Mouse (Mus musculus): ENCODE results near the gene Ccl20. TPM values are rescaled to one million over a fixed set of nuclear protein-coding genes. Genes with fewer than 3 reads are reported as not detected.

The Ccl20 gene
- polyA plus RNA-seq, 1 experiment from 2014 or later = not detected

DNA sequence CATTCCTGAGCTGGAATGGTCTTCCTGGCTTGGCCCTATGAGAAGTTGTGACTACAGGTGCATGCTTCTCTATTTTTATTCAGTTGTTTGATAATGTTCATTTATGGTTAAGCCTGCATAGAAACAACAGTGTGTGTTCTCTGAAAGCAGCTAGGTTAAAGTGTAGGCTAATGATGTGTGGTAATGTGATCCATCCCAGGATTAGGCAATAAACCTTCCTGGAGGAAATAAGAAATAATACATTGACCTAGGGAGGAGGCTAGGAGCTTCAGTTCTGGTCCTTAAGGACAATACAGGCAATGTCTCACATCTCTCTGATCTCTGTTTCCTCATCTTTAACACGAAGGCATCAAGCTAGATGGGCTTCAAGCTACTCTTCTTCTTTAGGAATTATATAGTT is 11.1 kb upstream of the Ccl20 start:
- WGBS (ENCODE audit: insufficient replicate concordance) = 26% methylated on average over 1 of the region's 1 CpGs
- no peaks in the 10 kb centered on the region for H3K9me3 ChIP-seq (replicated peaks)
- no peak overlapping the region for H3K4me2 ChIP-seq
- no peak overlapping the region for H3K27ac ChIP-seq (replicated peaks)
- H3K4me1 ChIP-seq (replicated peaks) = no peaks in the 10 kb centered on the region
- no peak for ATAC-seq (ENCODE audit: insufficient read depth)
- H3K36me3 ChIP-seq (replicated peaks) = no peaks in the 10 kb centered on the region
- no peak overlapping the region for H3K4me3 ChIP-seq (replicated peaks)
- H3K9ac ChIP-seq = no peak overlapping the region
- H3K27me3 ChIP-seq = no peaks in the 10 kb centered on the region

GRCm38 (mm10) chr1:83107410-83107978 is 9.1 kb upstream of the Ccl20 start:
- ATAC-seq (ENCODE audit: insufficient read depth) = no peak
- Histone ChIP-seq H3K4me3 (replicated peaks) (no peak overlapping the region), H3K9ac (no peak overlapping the region), H3K27me3 (no peaks in the 10 kb centered on the region), H3K27ac (replicated peaks) (no peak overlapping the region), H3K9me3 (replicated peaks) (no peaks in the 10 kb centered on the region), H3K4me2 (no peak overlapping the region), H3K4me1 (replicated peaks) (no peaks in the 10 kb centered on the region), H3K36me3 (replicated peaks) (no peaks in the 10 kb centered on the region)
- WGBS (ENCODE audit: insufficient replicate concordance) = 57% methylated on average over 5 of the region's 5 CpGs

- Histone ChIP-seq H3K4me3 (replicated peaks) (no peak overlapping the region), H3K27me3 (no peaks in the 10 kb centered on the region), H3K27ac (replicated peaks) (no peak overlapping the region), H3K9ac (no peak overlapping the region), H3K36me3 (replicated peaks) (no peaks in the 10 kb centered on the region), H3K9me3 (replicated peaks) (no peaks in the 10 kb centered on the region), H3K4me2 (no peak overlapping the region), H3K4me1 (replicated peaks) (no peaks in the 10 kb centered on the region)
- no peak for ATAC-seq (ENCODE audit: insufficient read depth)
These were observed 5.6 kb upstream of the Ccl20 start for GRCm38 (mm10) chr1:83110992-83111391.

GRCm38 (mm10) chr1:83111726-83112125 is 4.8 kb upstream of the Ccl20 start:
- Histone ChIP-seq H3K4me3 (replicated peaks) (no peak overlapping the region), H3K27me3 (no peaks in the 10 kb centered on the region), H3K4me1 (replicated peaks) (no peaks in the 10 kb centered on the region), H3K27ac (replicated peaks) (no peak overlapping the region), H3K9ac (no peak overlapping the region), H3K9me3 (replicated peaks) (no peaks in the 10 kb centered on the region), H3K4me2 (no peak overlapping the region), H3K36me3 (replicated peaks) (no peaks in the 10 kb centered on the region)
- WGBS (ENCODE audit: insufficient replicate concordance) = 41% methylated on average over 5 of the region's 5 CpGs
- no peak for ATAC-seq (ENCODE audit: insufficient read depth)

DNA sequence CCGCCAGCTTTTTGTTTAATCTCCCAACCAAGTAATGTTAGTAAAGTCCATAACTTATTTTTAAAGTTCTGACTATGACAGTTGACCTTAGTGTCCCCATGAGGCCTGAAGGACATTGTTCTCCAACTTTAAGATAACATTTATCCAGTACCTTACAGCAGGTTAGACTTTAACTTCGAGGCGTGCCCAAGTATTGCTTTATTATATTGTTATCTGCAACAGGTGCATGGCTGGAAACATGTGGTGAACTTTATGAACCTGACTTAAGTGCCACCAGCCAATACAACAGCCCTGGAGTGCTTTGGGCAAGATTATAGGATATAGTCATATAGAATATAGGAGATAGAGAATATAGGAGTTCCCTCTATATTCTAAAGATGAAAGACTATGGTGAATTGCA is 651 bp downstream of the Ccl20 start:
- Histone ChIP-seq H3K9me3 (replicated peaks) (no peaks in the 10 kb centered on the region), H3K27me3 (no peaks in the 10 kb centered on the region), H3K4me2 (no peak overlapping the region), H3K9ac (no peak overlapping the region), H3K4me1 (replicated peaks) (no peaks in the 10 kb centered on the region), H3K36me3 (replicated peaks) (no peaks in the 10 kb centered on the region), H3K4me3 (replicated peaks) (no peak overlapping the region), H3K27ac (replicated peaks) (no peak overlapping the region)
- 72% methylated on average over 3 of the region's 3 CpGs for WGBS (ENCODE audit: insufficient replicate concordance)
- ATAC-seq (ENCODE audit: insufficient read depth) = no peak

GRCm38 (mm10) chr1:83117661-83118060 is 1.1 kb downstream of the Ccl20 start:
- WGBS (ENCODE audit: insufficient replicate concordance) = 64% methylated on average over 7 of the region's 7 CpGs
- no peak for ATAC-seq (ENCODE audit: insufficient read depth)
- no peak overlapping the region for H3K9ac ChIP-seq
- H3K9me3 ChIP-seq (replicated peaks) = no peaks in the 10 kb centered on the region
- no peak overlapping the region for H3K4me3 ChIP-seq (replicated peaks)
- H3K4me1 ChIP-seq (replicated peaks) = no peaks in the 10 kb centered on the region
- no peaks in the 10 kb centered on the region for H3K36me3 ChIP-seq (replicated peaks)
- no peak overlapping the region for H3K27ac ChIP-seq (replicated peaks)
- no peaks in the 10 kb centered on the region for H3K27me3 ChIP-seq
- H3K4me2 ChIP-seq = no peak overlapping the region

GRCm38 (mm10) chr1:83119903-83120302 is 3.3 kb downstream of the Ccl20 start:
- no peak for ATAC-seq (ENCODE audit: insufficient read depth)
- Histone ChIP-seq H3K4me1 (replicated peaks) (no peaks in the 10 kb centered on the region), H3K4me2 (no peak overlapping the region), H3K27me3 (no peaks in the 10 kb centered on the region), H3K9me3 (replicated peaks) (no peaks in the 10 kb centered on the region), H3K36me3 (replicated peaks) (no peaks in the 10 kb centered on the region), H3K9ac (no peak overlapping the region), H3K4me3 (replicated peaks) (no peak overlapping the region), H3K27ac (replicated peaks) (no peak overlapping the region)

DNA sequence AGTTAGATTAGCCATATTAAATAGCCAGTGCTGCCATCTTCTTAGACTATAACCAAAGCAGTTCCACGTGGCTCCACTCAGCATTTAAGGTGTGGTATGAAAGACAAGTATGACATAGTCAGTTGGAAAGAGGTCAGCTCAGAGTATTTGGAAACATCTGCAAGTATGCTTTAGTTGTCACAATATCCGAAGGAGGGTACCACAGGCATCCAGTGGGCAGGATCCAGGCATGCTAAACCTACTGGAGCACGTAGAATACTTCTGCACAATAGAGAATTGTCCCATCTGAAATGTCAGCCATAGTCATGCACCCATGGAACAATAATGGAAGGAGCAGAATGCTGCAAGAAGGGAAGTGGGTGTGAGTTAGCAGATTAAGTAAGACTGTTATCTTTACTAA is 3.7 kb downstream of the Ccl20 start:
- Histone ChIP-seq H3K9ac (no peak overlapping the region), H3K4me2 (no peak overlapping the region), H3K4me1 (replicated peaks) (no peaks in the 10 kb centered on the region), H3K36me3 (replicated peaks) (no peaks in the 10 kb centered on the region), H3K27ac (replicated peaks) (no peak overlapping the region), H3K27me3 (no peaks in the 10 kb centered on the region), H3K9me3 (replicated peaks) (no peaks in the 10 kb centered on the region), H3K4me3 (replicated peaks) (no peak overlapping the region)
- ATAC-seq (ENCODE audit: insufficient read depth) = no peak
- 54% methylated on average over 3 of the region's 3 CpGs for WGBS (ENCODE audit: insufficient replicate concordance)

DNA sequence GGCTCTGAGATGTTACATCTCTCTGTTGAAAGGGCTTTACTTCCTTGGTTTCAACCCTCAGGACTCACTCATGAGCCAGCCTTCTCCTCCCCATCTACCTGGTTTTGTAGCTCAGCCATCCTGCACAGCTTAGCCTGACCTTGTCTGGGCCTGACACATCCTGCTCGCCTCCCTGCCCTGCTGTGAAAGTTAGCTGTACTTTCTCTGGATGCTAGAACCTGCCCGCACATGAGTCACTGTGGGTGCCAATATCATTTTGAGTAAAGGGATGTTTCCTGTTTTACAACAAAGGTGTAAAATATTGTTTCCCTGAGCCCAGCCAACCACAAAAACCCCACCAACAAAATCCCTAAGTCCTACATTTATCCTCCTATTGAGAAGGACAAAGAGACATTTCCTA is 6.6 kb downstream of the Ccl20 start:
- H3K27me3 ChIP-seq = no peaks in the 10 kb centered on the region
- no peaks in the 10 kb centered on the region for H3K4me1 ChIP-seq (replicated peaks)
- no peak for ATAC-seq (ENCODE audit: insufficient read depth)
- no peak overlapping the region for H3K9ac ChIP-seq
- no peaks in the 10 kb centered on the region for H3K9me3 ChIP-seq (replicated peaks)
- H3K4me3 ChIP-seq (replicated peaks) = no peak overlapping the region
- H3K27ac ChIP-seq (replicated peaks) = no peak overlapping the region
- H3K36me3 ChIP-seq (replicated peaks) = no peaks in the 10 kb centered on the region
- 55% methylated on average over 2 of the region's 2 CpGs for WGBS (ENCODE audit: insufficient replicate concordance)
- no peak overlapping the region for H3K4me2 ChIP-seq

DNA sequence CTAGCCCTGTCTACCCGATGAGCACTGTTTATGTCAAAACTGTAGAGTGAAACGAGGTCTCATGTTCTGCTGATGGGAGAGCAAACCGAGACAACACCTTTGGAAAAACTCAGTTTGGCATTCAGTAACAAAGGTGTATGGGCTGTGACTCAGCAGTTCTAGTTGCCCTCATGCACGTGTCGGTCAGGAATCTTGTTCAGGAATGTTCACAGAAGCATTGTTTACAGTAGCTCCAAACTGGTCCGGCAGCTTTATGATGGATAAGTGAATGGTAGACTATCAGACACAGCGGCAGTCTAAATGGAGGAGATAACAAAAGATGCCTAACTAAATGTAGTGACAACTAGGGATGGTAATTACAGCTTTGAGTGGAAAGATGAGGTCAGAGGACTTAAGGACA is 19.3 kb downstream of the Ccl20 start:
- H3K27me3 ChIP-seq = no peaks in the 10 kb centered on the region
- H3K4me2 ChIP-seq = no peak overlapping the region
- no peaks in the 10 kb centered on the region for H3K36me3 ChIP-seq (replicated peaks)
- no peak for ATAC-seq (ENCODE audit: insufficient read depth)
- 51% methylated on average over 7 of the region's 7 CpGs for WGBS (ENCODE audit: insufficient replicate concordance)
- H3K9me3 ChIP-seq (replicated peaks) = no peaks in the 10 kb centered on the region
- H3K4me3 ChIP-seq (replicated peaks) = no peak overlapping the region
- no peak overlapping the region for H3K27ac ChIP-seq (replicated peaks)
- no peak overlapping the region for H3K9ac ChIP-seq
- H3K4me1 ChIP-seq (replicated peaks) = no peaks in the 10 kb centered on the region

- Histone ChIP-seq H3K4me1 (replicated peaks) (no peaks in the 10 kb centered on the region), H3K4me3 (replicated peaks) (no peak overlapping the region), H3K4me2 (no peak overlapping the region), H3K27me3 (no peaks in the 10 kb centered on the region), H3K9me3 (replicated peaks) (no peaks in the 10 kb centered on the region), H3K27ac (replicated peaks) (no peak overlapping the region), H3K9ac (no peak overlapping the region), H3K36me3 (replicated peaks) (no peaks in the 10 kb centered on the region)
- ATAC-seq (ENCODE audit: insufficient read depth) = no peak
- WGBS (ENCODE audit: insufficient replicate concordance) = 69% methylated on average over 8 of the region's 8 CpGs
These were observed 21.3 kb downstream of the Ccl20 start for GRCm38 (mm10) chr1:83137847-83138246.

DNA sequence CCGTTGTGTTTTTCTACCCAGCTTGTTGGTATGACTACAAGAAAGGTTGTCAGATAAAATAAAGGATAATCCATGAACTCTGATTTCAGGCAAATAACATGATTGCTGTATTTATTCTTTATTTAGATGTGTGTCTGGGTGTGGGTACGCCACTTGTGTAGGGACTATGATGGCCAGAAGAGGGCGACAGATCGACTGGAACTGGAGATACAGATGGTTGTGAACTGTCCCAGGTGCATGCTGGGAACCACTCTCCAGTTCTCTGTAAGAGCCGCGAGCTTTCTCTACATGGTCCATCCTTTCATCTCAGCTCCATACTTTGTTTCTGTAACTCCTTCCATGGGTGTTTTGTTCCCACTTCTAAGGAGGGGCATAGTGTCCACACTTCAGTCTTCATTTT is 22.2 kb downstream of the Ccl20 start:
- no peak for ATAC-seq (ENCODE audit: insufficient read depth)
- Histone ChIP-seq H3K27me3 (no peaks in the 10 kb centered on the region), H3K4me2 (no peak overlapping the region), H3K36me3 (replicated peaks) (no peaks in the 10 kb centered on the region), H3K9ac (no peak overlapping the region), H3K27ac (replicated peaks) (no peak overlapping the region), H3K4me3 (replicated peaks) (no peak overlapping the region), H3K4me1 (replicated peaks) (no peaks in the 10 kb centered on the region), H3K9me3 (replicated peaks) (no peaks in the 10 kb centered on the region)
- 67% methylated on average over 6 of the region's 6 CpGs for WGBS (ENCODE audit: insufficient replicate concordance)

Measured in liver, embryonic 15.5 days (tissue).